ENCODE assay signal across 8 mouse cellular contexts in the genomic region with DNA sequence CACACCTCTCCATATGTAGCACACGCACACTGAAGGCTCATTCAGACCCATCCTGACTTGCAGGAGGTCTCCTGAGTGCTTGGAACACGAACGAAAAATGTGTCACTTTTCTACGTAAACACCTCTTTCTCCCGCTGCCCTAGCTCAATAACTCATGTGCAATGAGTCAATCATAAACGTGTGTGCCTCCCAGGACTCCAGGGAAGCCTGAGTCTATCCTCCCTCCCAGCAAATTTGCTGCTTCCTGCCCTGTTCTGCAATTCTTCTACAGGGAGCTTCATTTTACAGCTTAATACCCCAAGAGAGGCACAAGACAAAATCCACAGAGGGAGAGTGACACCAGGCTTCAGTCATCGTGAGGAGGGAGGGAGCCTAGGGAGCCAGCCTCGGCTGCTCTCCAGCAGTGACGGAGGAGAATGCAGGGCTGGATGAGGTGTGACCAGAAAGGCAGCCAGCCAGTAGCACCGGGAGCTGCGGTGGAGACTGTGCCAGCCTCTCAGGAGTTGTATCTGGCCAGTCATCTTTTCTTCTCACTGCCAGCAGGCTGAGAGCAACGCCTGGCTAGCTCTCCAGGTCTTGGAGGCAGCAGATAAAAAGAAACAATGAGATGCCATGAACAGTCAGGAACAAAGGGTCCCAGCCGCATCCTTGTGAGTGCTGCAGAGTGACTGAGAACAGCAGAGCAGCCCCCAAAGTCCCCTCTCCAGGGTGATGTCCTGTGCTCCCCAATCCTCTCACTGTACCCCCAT. TPM values are rescaled to one million over a fixed set of nuclear protein-coding genes. Genes with fewer than 3 reads are reported as not detected.
A peak's percentile ranks its signal among the peaks of the same experiment; 100 is the strongest.
DNase-seq lines count a peak whose midpoint lies in the region; ATAC-seq lines count a peak whose summit lies in the region.

No protein-coding gene starts in this region.

- H3K4me3 ChIP-seq in heart, embryonic 10.5 days, result no peak overlapping the region
- no peak overlapping the region for H3K4me3 ChIP-seq in kidney, embryonic 15.5 days (replicated peaks)

- DNase-seq in ovary, postnatal 14 days (ENCODE audit: low spot score), result peak; percentile 14
- DNase-seq in ovary, adult 18-20 months (ENCODE audit: low spot score), result no peak
- DNase-seq in cerebellum, postnatal 25 days, result peak; percentile 84 to 88
- DNase-seq in heart, embryonic 10.5 days (ENCODE audit: low spot score), result no peak
- DNase-seq in lung, postnatal 4 days, result peak; percentile 43 to 71
- peak; percentile 55 for DNase-seq in telencephalon, adult 2 months (ENCODE audit: low read depth, low spot score)
- no peak for DNase-seq in thymus, adult 18-20 months

- H3K27ac ChIP-seq in heart, embryonic 10.5 days, result 0 out of 2 replicates have a peak overlapping the region, but pooled peaks have one; percentile 17
- H3K27ac ChIP-seq in kidney, embryonic 15.5 days, result peak overlapping the region; percentile 57; the same call in 1 of the 2 replicates

- peaks cover under 1% of the 10 kb centered on the region; the same call in 1 of the 2 replicates for H3K27me3 ChIP-seq in heart, embryonic 10.5 days (ENCODE audit: insufficient read depth, poor library complexity, severe bottlenecking)
- no peaks in the 10 kb centered on the region for H3K27me3 ChIP-seq in kidney, embryonic 15.5 days

- H3K4me1 ChIP-seq in heart, embryonic 10.5 days, result peaks cover 12% of the 10 kb centered on the region
- peaks cover 37% of the 10 kb centered on the region for H3K4me1 ChIP-seq in kidney, embryonic 15.5 days

- H3K36me3 ChIP-seq in heart, embryonic 10.5 days, result no peaks in the 10 kb centered on the region
- H3K36me3 ChIP-seq in kidney, embryonic 15.5 days, result no peaks in the 10 kb centered on the region

- H3K4me2 ChIP-seq in kidney, embryonic 15.5 days, result peak overlapping the region; percentile 30

- ATAC-seq in kidney, embryonic 15.5 days (replicated peaks; ENCODE audit: low FRiP score), result 0 out of 2 replicates have a peak, but pooled peaks have one; percentile 40

- H3K9me3 ChIP-seq in heart, embryonic 10.5 days, result no peaks in the 10 kb centered on the region
- no peaks in the 10 kb centered on the region for H3K9me3 ChIP-seq in kidney, embryonic 15.5 days (replicated peaks)

- 25% methylated on average over 13 of the region's 13 CpGs for WGBS in heart, embryonic 10.5 days
- 11% methylated on average over 13 of the region's 13 CpGs for WGBS in kidney, embryonic 15.5 days

- H3K9ac ChIP-seq in kidney, embryonic 15.5 days, result no peak overlapping the region

RNA-seq across cellular contexts. Expression of gene Mchr1, which starts 37.2 kb away (rescaled TPM):
- polyA plus RNA-seq in heart, embryonic 10.5 days (2016; fragmentation: Nextera tagmentation; extraction: Ambion mirVana), result 0.10 and 0.48 TPM in 2 replicates
- 1.1 and 1.2 TPM in 2 replicates for polyA plus RNA-seq in kidney, embryonic 15.5 days (2015; fragmentation: Nextera tagmentation; extraction: Ambion mirVana)

Comparison
In these comparisons a context has a peak if more than half of its experiments do, and no peak if none do; other contexts are left out.
1. DNase-seq: peak in ovary, postnatal 14 days (single experiment), cerebellum, postnatal 25 days (2 of 2), lung, postnatal 4 days (2 of 2) and telencephalon, adult 2 months (single experiment); none in ovary, adult 18-20 months (single experiment), heart, embryonic 10.5 days (single experiment) and thymus, adult 18-20 months (0 of 2).